Mouse (Mus musculus): Measurements from ENCODE around the gene Ttll6.
"Not testable (repeated sequence)": the region's sequence is repeated elsewhere in the genome, so short reads cannot be mapped to it uniquely, and the experiment has no call there.

Gene Ttll6

DNA sequence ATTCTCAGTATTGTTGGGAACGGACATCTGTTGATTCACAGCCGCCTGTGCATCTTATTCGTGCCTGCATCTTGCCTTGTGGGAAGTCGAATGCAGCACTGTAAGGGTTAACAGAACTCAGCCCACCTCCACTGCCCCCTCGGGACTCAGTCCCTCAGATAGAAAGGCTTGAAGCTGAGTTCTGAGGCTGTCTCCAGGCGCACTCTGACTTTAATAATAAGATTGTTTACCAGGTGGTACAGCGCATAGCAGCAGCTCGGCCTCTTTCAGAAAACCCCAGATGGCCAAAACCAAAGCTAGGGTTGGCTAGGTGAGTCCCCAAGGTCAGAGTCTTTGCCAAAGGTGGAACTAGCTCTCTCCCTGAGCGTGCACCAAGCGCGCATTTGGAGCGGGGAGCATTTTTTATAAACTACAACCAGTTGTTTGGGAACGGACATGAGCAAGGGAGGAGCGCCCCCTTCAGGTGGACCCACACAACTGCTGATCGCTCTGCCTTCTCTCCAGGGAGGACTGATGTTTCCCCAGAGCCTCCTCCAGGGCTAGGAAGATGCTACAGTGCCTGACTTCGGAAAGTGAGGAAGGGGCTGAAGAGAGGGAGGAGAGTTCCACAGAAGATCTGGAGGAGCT is at the start of gene Ttll6:
Gene Ttll6, plus strand, starts transcription at position 548 of the 627 bp plus-strand sequence.
- in situ Hi-C loops (cut with MboI, MseI) = no loop called here

GRCm38 (mm10) chr11:96087981-96088380 is 45.6 kb upstream of the Ttll6 start:
- in situ Hi-C loops (cut with MboI, MseI) = no loop called here

DNA sequence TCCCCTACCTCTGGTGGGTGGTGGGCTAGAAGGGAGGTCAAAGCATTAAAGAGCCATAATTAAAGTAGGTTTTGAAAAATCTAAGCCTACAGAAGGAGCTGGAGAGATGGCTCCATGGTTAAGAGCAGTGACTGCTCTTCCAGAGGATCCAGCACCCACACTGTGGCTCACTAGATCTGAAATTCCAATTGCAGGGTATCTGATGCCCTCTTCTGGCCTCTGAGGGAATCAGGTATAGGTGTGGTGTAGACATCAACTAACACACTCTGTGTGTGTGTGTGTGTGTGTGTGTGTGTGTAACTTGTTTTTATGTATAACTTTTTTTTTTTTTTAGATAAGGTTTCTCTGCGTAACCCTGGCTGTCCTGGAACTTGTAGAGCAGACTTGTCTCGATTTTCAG is 42.5 kb upstream of the Ttll6 start:
- in situ Hi-C loops (cut with MboI, MseI) = loop anchor here in 1 of 2 experiments (5.0 kb wide), 1 partner anchor 46 kb away; no protein-coding TSS in a partner anchor

DNA sequence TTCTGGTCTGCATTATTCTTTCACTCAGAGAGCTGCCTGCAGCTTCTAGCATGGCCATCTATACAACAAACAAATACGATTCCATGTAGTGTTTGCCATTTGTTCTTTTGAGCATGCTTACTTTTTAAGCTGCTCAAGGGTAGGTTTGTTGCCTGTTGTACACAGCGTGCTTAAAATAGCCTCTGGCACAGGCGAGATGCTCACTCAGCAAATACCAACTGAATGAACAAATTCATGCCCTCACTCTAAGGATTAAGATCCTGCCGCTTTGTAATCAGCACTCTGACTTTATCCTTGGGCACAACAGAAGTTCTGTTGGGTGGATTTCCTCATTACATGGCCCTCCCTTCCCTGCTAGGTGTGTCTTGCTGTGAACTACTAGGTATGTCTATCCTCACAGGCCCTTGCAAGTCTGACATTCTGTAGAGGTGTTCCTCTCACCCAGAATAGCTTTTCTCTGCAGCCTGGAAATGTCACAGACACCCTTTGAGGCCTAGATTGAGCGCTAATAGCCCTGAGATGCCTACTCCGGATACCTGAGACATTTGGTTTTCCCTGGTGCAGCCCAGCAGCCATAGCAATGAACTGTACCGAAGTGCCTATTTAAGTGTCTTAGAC is 40.8 kb upstream of the Ttll6 start:
- in situ Hi-C loops (cut with MboI, MseI) = loop anchor here in 1 of 2 experiments (5.0 kb wide), 1 partner anchor 45 kb away; no protein-coding TSS in a partner anchor

- in situ Hi-C loops (cut with MboI, MseI) = loop anchor here in 1 of 2 experiments (5.0 kb wide), 1 partner anchor 44 kb away; no protein-coding TSS in a partner anchor
Measured at GRCm38 (mm10) chr11:96093361-96093760, 40.2 kb upstream of the Ttll6 start.

- in situ Hi-C loops (cut with MboI, MseI) = no loop called here
Measured at GRCm38 (mm10) chr11:96108376-96108775, 25.2 kb upstream of the Ttll6 start.

GRCm38 (mm10) chr11:96110950-96111349 is 22.6 kb upstream of the Ttll6 start:
- in situ Hi-C loops (cut with MboI, MseI) = not testable (repeated sequence)

GRCm38 (mm10) chr11:96111751-96112150 is 21.8 kb upstream of the Ttll6 start, which contains the start of gene Calcoco2:
Calcoco2 (minus strand) TSS chr11:96111964.
- in situ Hi-C loops (cut with MboI, MseI) = no loop called here

DNA sequence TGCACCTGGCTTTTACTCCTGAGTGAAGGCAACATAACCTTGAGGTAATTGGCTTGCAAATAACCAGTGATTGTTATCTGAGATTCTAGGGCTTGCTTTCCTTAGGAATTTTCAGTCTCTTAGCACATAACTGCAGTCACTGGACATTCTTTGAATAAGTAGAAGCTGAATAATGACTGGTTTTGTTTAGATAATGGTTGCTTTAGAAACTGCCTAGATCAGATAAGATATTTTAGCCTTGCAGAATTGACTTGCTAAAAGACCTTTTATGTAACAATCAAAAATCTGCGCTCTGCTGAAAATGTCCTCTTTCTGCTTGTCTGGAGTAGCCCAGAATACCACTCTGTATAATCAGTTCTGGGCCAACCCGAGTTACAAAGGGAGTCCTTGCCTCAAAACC is 19.5 kb upstream of the Ttll6 start:
- in situ Hi-C loops (cut with MboI, MseI) = no loop called here

DNA sequence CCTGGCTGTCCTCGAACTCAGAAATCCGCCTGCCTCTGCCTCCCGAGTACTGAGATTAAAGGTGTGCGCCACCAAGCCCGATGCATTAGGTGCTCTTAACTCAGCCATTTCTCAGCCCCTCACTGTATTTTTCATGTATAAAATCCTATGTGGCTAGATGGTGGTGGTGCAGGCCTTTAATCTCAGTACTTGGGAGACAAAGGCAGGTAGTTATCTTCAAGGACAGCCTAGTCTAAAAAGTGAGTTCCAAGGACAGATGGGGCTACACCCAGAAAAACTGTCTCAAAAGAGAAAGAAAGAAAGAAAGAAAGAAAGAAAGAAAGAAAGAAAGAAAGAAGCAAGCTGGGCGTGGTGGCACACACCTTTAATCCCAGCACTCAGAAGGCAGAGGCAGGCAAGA is 18.2 kb upstream of the Ttll6 start:
- in situ Hi-C loops (cut with MboI, MseI) = no loop called here

DNA sequence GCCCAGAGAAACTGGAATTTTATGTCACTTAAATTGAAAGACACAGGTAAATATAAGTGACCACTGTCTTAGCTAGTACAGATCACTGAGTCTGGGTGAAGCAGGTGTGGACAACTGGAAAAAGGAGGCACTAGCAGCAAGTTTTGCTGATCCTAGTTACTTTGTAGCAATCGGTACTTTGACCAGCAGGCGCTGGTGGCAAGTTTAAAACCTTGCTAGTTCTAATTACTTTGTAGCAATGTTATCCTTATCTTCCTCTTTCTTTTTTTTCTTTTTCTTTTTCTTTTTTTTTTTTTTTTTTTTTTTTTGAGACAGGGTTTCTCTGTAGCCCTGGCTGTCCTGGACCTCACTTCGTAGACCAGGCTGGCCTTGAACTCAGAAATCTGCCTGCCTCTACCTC is 17.5 kb upstream of the Ttll6 start:
- in situ Hi-C loops (cut with MboI, MseI) = no loop called here

DNA sequence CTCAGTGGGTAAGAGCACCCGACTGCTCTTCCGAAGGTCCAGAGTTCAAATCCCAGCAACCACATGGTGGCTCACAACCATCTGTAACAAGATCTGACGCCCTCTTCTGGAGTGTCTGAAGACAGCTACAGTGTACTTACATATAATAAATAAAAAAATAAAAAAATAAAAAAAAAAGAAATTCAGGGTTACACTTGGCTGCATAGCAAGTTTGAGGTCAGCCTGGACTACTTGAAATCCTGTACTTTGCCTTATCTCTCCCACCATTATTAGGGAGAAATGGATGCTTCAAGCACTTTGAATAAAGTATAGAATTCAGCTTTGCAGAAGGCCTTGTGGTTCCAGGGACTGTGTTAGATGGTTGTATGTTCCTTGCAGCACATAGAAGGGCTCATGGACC is 16.7 kb upstream of the Ttll6 start:
- in situ Hi-C loops (cut with MboI, MseI) = not testable (repeated sequence)

DNA sequence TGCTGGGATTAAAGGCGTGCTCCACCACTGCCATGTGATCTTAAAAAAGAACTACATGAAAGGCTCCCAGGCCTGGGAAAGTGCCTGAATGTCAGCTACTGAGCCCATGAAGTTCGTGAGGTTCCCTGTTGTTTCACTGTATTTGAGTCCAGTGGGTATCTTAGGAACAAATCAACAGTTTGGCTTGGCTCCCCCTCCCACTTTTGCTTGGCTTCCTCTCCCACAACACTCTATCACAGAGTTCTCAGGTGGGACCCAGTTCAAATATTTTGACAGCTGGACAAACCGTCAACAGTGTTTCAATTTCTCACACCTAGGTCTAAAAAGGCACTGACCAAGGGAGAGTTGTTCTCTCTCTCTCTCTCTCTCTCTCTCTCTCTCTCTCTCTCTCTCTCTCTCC is 14.2 kb upstream of the Ttll6 start:
- in situ Hi-C loops (cut with MboI, MseI) = no loop called here

- in situ Hi-C loops (cut with MboI, MseI) = not testable (repeated sequence)
Measured at GRCm38 (mm10) chr11:96122806-96123205, 10.8 kb upstream of the Ttll6 start.

DNA sequence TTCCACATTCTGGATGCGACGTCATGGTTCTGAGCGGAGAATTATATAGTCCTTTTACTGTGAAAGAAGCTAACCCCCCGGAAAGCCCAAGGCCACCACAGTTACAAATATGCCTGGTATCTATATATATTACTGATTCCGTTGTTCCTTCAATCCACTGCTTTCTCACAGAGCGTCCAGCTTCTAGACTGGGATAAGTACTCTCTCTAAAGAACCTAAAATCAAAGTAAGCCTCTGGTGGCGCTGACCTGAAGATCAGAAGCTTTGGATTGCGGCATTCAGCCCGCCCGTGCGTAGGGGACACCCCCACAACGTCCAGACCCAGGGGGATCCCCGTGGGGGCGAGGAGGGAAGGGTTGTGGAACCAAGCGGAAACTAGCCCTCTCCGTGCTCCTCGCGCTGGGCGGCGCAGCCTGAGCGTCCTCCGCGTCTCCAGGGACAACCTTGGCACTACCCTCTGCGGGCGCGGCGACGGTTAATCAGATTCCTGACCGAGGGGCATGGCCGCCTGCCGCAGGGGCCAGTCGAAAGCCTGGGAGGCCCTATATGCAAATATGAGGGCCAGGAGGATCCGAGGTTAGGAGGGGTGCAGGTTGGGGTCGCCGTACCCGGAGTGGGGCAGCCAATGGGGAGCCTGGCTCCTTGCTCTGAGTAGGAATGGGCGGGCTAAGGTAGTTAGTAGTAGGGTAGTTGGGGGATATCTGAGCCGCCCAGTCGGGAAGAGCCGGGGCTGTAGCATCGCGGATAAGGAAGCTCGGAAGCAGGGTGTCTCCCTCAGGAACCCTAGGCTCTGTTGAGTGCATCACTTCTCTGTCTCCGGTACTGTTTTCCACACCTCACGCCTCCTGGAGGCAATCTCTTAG is 9.3 kb upstream of the Ttll6 start:
- in situ Hi-C loops (cut with MboI, MseI) = no loop called here

GRCm38 (mm10) chr11:96130606-96131005 is 3.0 kb upstream of the Ttll6 start:
- in situ Hi-C loops (cut with MboI, MseI) = no loop called here

- in situ Hi-C loops (cut with MboI, MseI) = loop anchor here in 1 of 2 experiments (5.0 kb wide), 1 partner anchor 44 kb away; no protein-coding TSS in a partner anchor
Measured at GRCm38 (mm10) chr11:96135847-96136246, 2.3 kb downstream of the Ttll6 start.

DNA sequence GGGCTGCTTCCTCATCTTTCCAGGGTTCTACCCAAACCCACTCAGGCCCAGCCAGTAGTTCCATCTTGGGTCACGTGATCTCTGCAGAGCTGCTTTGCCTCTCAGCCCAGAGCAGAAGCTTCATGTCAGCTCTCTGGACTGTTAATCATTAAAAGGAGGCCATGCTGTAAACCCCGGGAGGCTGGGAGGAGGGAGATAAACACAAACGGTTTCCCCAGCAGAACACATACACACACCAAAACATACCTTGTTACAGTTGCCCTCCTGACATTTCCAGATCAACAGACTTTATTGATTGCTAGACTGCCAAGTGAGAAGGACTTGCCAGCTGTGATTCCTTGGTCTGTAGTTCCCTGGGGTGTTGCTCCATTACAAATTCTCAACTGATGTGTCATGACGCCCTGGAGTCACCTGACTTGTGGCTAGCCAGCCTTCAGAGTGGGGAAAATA is 7.2 kb downstream of the Ttll6 start:
- in situ Hi-C loops (cut with MboI, MseI) = loop anchor here (5.0 kb wide), 2 partner anchors 38 to 57 kb away; no protein-coding TSS in a partner anchor

- in situ Hi-C loops (cut with MboI, MseI) = loop anchor here (5.0 kb wide), 2 partner anchors 41 to 54 kb away; no protein-coding TSS in a partner anchor
Measured at GRCm38 (mm10) chr11:96143766-96144165, 10.2 kb downstream of the Ttll6 start.

GRCm38 (mm10) chr11:96145622-96146270 is 12.2 kb downstream of the Ttll6 start:
- in situ Hi-C loops (cut with MboI, MseI) = loop anchor here in 1 of 2 experiments (5.0 kb wide), 1 partner anchor 97 kb away; no protein-coding TSS in a partner anchor

DNA sequence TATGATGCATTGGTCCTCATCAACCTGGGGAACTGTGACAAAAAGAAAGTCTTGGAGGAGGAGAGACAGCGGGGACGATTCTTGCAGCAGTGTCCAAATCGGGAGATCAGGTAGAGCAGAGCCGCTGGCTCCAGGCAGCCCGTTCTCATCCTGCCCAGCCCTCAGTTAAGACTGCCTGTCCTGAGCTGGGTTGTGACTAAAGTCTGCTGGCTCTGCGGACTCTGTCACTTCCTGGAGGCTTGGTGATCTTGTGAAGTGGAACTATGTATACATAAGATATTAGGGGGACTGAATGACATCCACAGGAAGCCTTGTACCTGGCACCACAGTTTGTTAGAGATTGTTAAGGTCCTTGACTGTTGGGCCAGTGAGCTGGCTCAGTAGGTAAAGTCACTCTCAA is 13.9 kb downstream of the Ttll6 start:
- in situ Hi-C loops (cut with MboI, MseI) = loop anchor here in 1 of 2 experiments (5.0 kb wide), 1 partner anchor 95 kb away; no protein-coding TSS in a partner anchor
